ENCODE assay signal across 8 mouse cellular contexts in genomic region chr7:64060051-64060450, GRCm38 (mm10).
A peak's percentile ranks its signal among the peaks of the same experiment; 100 is the strongest.
DNase-seq lines count a peak whose midpoint lies in the region; ATAC-seq and TF ChIP-seq lines count a peak whose summit lies in the region.

No protein-coding gene starts in this region.

- no peak overlapping the region for H3K27ac ChIP-seq in hindbrain, postnatal 0 days
- no peak overlapping the region for H3K27ac ChIP-seq in hindbrain, embryonic 16.5 days (ENCODE audit: low read depth, low read length)
- no peak overlapping the region for H3K27ac ChIP-seq in testis, adult 2 months (ENCODE audit: control insufficient read depth, insufficient read depth, low read depth, low read length)
- no peak overlapping the region for H3K27ac ChIP-seq in forebrain, embryonic 15.5 days (replicated peaks)

- H3K36me3 ChIP-seq in hindbrain, postnatal 0 days (ENCODE audit: insufficient read depth, low read length): no peaks in the 10 kb centered on the region
- H3K36me3 ChIP-seq in hindbrain, embryonic 16.5 days (ENCODE audit: control insufficient read depth, insufficient read depth, low read length): no peaks in the 10 kb centered on the region
- no peaks in the 10 kb centered on the region for H3K36me3 ChIP-seq in testis, adult 2 months (ENCODE audit: control insufficient read depth, insufficient read depth, low read length)
- H3K36me3 ChIP-seq in forebrain, embryonic 15.5 days: no peaks in the 10 kb centered on the region

- H3K27me3 ChIP-seq in hindbrain, postnatal 0 days (ENCODE audit: insufficient read depth, low read length): no peaks in the 10 kb centered on the region
- H3K27me3 ChIP-seq in hindbrain, embryonic 16.5 days (replicated peaks; ENCODE audit: control insufficient read depth, insufficient read depth, low read length): no peaks in the 10 kb centered on the region
- no peaks in the 10 kb centered on the region for H3K27me3 ChIP-seq in testis, adult 2 months (ENCODE audit: control insufficient read depth, insufficient read depth, low read length)
- H3K27me3 ChIP-seq in forebrain, embryonic 15.5 days: no peaks in the 10 kb centered on the region

- TF ChIP-seq CTCF in hindbrain, postnatal 0 days (IDR thresholded peaks at IDR 0.05; ENCODE audit: low read depth): peak; percentile 80
- peak; percentile 21; the same call in 1 of the 2 replicates for TF ChIP-seq CTCF in testis, adult 2 months (IDR thresholded peaks at IDR 0.05; ENCODE audit: control insufficient read depth, insufficient read depth, insufficient replicate concordance, low read depth, low read length)

- H3K9me3 ChIP-seq in hindbrain, postnatal 0 days (ENCODE audit: low read length): no peaks in the 10 kb centered on the region
- no peaks in the 10 kb centered on the region for H3K9me3 ChIP-seq in hindbrain, embryonic 16.5 days (ENCODE audit: control insufficient read depth, low read length)
- no peaks in the 10 kb centered on the region for H3K9me3 ChIP-seq in forebrain, embryonic 15.5 days

- peak; percentile 63 for DNase-seq in hindbrain, postnatal 0 days (ENCODE audit: low spot score)
- no peak for DNase-seq in testis, postnatal 14 days (ENCODE audit: low spot score)
- peak; percentile 27 for DNase-seq in embryo, embryonic 9.5 days (ENCODE audit: extremely low spot score)
- peak; percentile 33 to 49 for DNase-seq in thymus, postnatal 36 days
- DNase-seq in heart, postnatal 10 days: no peak

- H3K4me2 ChIP-seq in hindbrain, postnatal 0 days (ENCODE audit: low read depth, low read length): no peak overlapping the region
- H3K4me2 ChIP-seq in hindbrain, embryonic 16.5 days (ENCODE audit: low read length): no peak overlapping the region
- H3K4me2 ChIP-seq in forebrain, embryonic 15.5 days (replicated peaks): no peak overlapping the region

- 0% methylated on average over 1 of the region's 1 CpGs for WGBS in hindbrain, postnatal 0 days
- 0% methylated on average over 1 of the region's 1 CpGs for WGBS in hindbrain, embryonic 16.5 days
- WGBS in forebrain, embryonic 15.5 days: 0% methylated on average over 1 of the region's 1 CpGs

- ATAC-seq in hindbrain, postnatal 0 days: no peak
- ATAC-seq in hindbrain, embryonic 16.5 days: no peak
- ATAC-seq in forebrain, embryonic 15.5 days (replicated peaks): no peak

- no peaks in the 10 kb centered on the region for H3K4me1 ChIP-seq in hindbrain, postnatal 0 days (ENCODE audit: insufficient read depth, low read length)
- no peaks in the 10 kb centered on the region for H3K4me1 ChIP-seq in hindbrain, embryonic 16.5 days (ENCODE audit: control insufficient read depth, insufficient read depth, low read depth, low read length)
- peaks cover 11% of the 10 kb centered on the region for H3K4me1 ChIP-seq in testis, adult 2 months (ENCODE audit: control insufficient read depth, insufficient read depth, low read length)
- H3K4me1 ChIP-seq in forebrain, embryonic 15.5 days: no peaks in the 10 kb centered on the region

- H3K4me3 ChIP-seq in hindbrain, postnatal 0 days (ENCODE audit: low read length): no peak overlapping the region
- H3K4me3 ChIP-seq in hindbrain, embryonic 16.5 days (ENCODE audit: low read length): no peak overlapping the region
- H3K4me3 ChIP-seq in testis, adult 2 months (ENCODE audit: control insufficient read depth, low read depth, low read length): peak overlapping the region; percentile 71; the same call in 1 of the 2 replicates
- no peak overlapping the region for H3K4me3 ChIP-seq in forebrain, embryonic 15.5 days

- intact Hi-C loops in heart, postnatal 10 days (cut with DNase I): no loop called here

- TF ChIP-seq POLR2A in testis, adult 2 months (IDR thresholded peaks at IDR 0.05; ENCODE audit: control insufficient read depth, low read depth, low read length): no peak

- no peak overlapping the region for H3K9ac ChIP-seq in hindbrain, postnatal 0 days (replicated peaks; ENCODE audit: low read length)
- no peak overlapping the region for H3K9ac ChIP-seq in hindbrain, embryonic 16.5 days (ENCODE audit: low read depth, low read length)
- no peak overlapping the region for H3K9ac ChIP-seq in forebrain, embryonic 15.5 days (replicated peaks)

Comparison
In these comparisons a context has a peak if more than half of its experiments do, and no peak if none do; other contexts are left out.
1. DNase-seq: peak in hindbrain, postnatal 0 days (single experiment), embryo, embryonic 9.5 days (single experiment) and thymus, postnatal 36 days (2 of 2); none in testis, postnatal 14 days (single experiment) and heart, postnatal 10 days (0 of 2).